Mouse (Mus musculus) G1E (cell line): ENCODE measurements around the gene Isx. TPM values are rescaled to one million over a fixed set of nuclear protein-coding genes. Genes with fewer than 3 reads are reported as not detected.

Experiments used
- ATAC-seq: 2 replicates; pipeline ENCODE4 v1.8.0; 2016; ENCODE audit warnings: mild to moderate bottlenecking; ENCODE audit not compliant: insufficient number of reproducible peaks, poor library complexity, low FRiP score, severe bottlenecking; ENCODE audit errors: extremely low read depth
- DNase-seq: peaks from one replicate; pipeline ENCODE4 v3.0.0; 2012; ENCODE audit warnings: low spot score
- H3K27me3 ChIP-seq: 2 replicates; pipeline ENCODE4 v1.6.1; 2012; ENCODE audit warnings: mild to moderate bottlenecking, low read length, inconsistent platforms; ENCODE audit not compliant: insufficient read depth
- H3K36me3 ChIP-seq: replicated peaks from 2 replicates; pipeline ENCODE3; 2012; ENCODE audit warnings: mild to moderate bottlenecking, inconsistent platforms
- H3K4me1 ChIP-seq: 2 replicates; pipeline ENCODE4 v1.6.1; 2012; ENCODE audit warnings: low read depth, low read length, inconsistent platforms, mixed read lengths; ENCODE audit not compliant: insufficient read depth
- H3K4me3 ChIP-seq: 2 replicates; pipeline ENCODE4 v1.5.1; 2012; ENCODE audit warnings: low read depth, mild to moderate bottlenecking, inconsistent platforms, low read length, moderate library complexity, mixed read lengths
- H3K9me3 ChIP-seq: replicated peaks from 2 replicates; pipeline ENCODE4 v1.6.1; 2012; ENCODE audit warnings: inconsistent platforms
- CTCF ChIP-seq: IDR thresholded peaks from 2 replicates; pipeline ENCODE4 v1.5.1; 2012; ENCODE audit warnings: low read depth, low read length, inconsistent platforms, mixed read lengths
- GATA1 ChIP-seq: IDR thresholded peaks from 2 replicates; pipeline ENCODE4 v1.6.1; 2012; ENCODE audit warnings: borderline replicate concordance, low read length, inconsistent platforms, mixed read lengths
- GATA2 ChIP-seq: IDR thresholded peaks from 2 replicates; pipeline ENCODE4 v1.6.1; 2012; ENCODE audit warnings: low read depth, low read length, inconsistent platforms, borderline replicate concordance
- POLR2AphosphoS5 ChIP-seq: IDR thresholded peaks from 2 replicates; pipeline ENCODE4 v1.6.1; 2012; ENCODE audit warnings: low read depth, low read length, inconsistent platforms; ENCODE audit not compliant: insufficient replicate concordance
- TAL1 ChIP-seq: conservative IDR thresholded peaks from 2 replicates; pipeline ENCODE4 v1.6.1; 2012; ENCODE audit warnings: low read depth, low read length, inconsistent platforms, mixed read lengths
- polyA plus RNA-seq: library from polyadenylated mRNA; stranded (reverse); fragments of >175 nt; gene quantifications from 2 replicates; pipeline ENCODE4 v1.2.3, GENCODE M21; 2012
- total RNA-seq, 2 experiments: library from RNA; stranded (forward) in 1 of 2; stranded (reverse) in 1 of 2; fragments of 200-1000 nt in 1 of 2; fragments of >200 nt in 1 of 2; fragmentation: Nextera tagmentation in 1 of 2; gene quantifications; 2 replicates each; pipeline ENCODE4 v1.2.3; 2014 to 2017

Isx gene
- total and polyA plus RNA-seq, 3 experiments = 0.27 TPM; not detected in 2

DNA sequence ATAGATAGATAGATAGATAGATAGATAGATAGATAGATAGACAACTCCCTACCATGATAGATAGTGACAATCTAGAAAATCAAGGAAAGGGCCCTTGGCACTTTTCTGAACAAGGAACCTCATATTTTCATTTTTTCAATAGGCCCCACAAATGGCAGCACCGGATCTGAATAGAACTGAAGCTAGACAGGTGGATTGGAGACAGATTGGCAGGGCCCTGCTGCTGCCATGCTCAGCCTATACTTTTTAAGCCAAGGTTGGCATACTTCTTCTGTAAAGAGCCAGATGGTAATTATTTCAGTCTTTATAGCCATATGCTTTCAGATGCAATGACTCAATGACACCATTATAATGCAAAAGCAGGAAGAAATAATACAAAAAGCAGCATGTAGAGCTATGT is 15.8 kb downstream of the Isx start:
- Histone ChIP-seq H3K4me3 (no peak overlapping the region), H3K4me1 (no peaks in the 10 kb centered on the region), H3K27me3 (no peaks in the 10 kb centered on the region), H3K9me3 (no peaks in the 10 kb centered on the region), H3K36me3 (no peaks in the 10 kb centered on the region)
- DNase-seq (no peak), ATAC-seq (no peak)
- TF ChIP-seq GATA1 (no peak), GATA2 (no peak), TAL1 (no peak), CTCF (no peak), POLR2AphosphoS5 (no peak)

DNA sequence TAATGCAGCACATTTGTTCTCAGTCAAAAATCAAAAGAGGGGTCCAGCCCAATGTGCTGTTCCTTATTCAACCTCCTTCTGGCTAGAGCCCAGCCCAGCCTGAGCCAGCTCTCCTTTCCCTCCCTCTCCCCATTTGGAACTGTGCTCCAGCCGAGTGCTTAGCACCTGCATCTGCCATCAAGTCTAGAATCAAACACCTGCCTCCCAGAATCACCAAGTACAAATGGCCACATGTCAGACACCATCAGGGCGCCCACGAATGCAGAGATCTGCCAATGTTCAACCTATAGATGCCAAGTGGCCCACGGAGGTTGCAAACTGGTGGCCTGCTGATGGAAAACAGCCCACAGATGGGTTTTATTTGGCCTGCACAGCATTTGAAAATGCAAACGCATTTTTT is 18.1 kb downstream of the Isx start:
- ATAC-seq (no peak), DNase-seq (no peak)
- TF ChIP-seq CTCF (no peak), POLR2AphosphoS5 (no peak), TAL1 (no peak), GATA2 (no peak), GATA1 (no peak)
- Histone ChIP-seq H3K36me3 (no peaks in the 10 kb centered on the region), H3K4me1 (no peaks in the 10 kb centered on the region), H3K4me3 (no peak overlapping the region), H3K27me3 (no peaks in the 10 kb centered on the region), H3K9me3 (no peaks in the 10 kb centered on the region)

DNA sequence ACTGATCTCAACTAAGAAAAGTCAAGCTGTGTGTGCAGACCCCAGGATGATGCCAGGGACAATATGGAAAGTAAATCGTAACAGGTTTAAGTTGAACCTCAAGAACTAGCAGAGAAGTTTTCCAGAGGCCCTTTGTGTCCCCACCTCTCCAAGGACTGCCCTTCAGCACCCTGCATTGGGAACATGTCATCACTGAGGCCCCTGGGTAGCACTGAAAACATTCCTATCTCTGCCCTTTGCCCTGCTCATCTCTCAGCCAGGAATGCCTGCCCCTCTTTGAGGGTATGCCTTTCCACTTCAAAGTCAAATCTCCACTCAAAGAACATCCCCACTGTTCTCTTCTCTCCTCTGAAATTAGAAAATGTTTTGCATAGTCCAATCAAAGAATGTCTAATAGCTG is 23.3 kb downstream of the Isx start:
- Histone ChIP-seq H3K4me1 (no peaks in the 10 kb centered on the region), H3K36me3 (no peaks in the 10 kb centered on the region), H3K4me3 (no peak overlapping the region), H3K27me3 (no peaks in the 10 kb centered on the region), H3K9me3 (no peaks in the 10 kb centered on the region)
- TF ChIP-seq GATA1 = no peak
- TF ChIP-seq TAL1 = no peak
- TF ChIP-seq CTCF = no peak
- TF ChIP-seq POLR2AphosphoS5 = no peak
- TF ChIP-seq GATA2 = no peak
- ATAC-seq (no peak), DNase-seq (no peak)

DNA sequence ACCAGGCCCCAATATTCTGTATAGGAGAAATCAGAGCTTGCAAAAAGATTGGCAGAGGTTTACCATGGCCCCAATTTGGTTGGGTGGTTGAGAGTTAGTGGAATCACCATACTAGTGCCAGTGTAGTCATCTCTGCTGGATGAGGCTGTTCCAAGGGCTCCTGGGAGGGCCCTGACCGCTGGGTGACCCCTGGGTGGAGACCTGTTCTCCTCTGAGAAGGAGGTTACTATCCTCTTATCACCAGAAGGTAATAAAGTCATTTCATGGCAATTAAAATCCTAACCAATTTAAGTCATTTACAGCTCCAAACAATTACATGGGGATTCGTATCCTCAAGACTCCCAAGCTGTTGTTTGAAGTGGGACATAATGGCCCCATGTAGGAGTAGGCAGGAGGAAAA is 24.3 kb downstream of the Isx start:
- ATAC-seq = no peak
- Histone ChIP-seq H3K9me3 (no peaks in the 10 kb centered on the region), H3K4me3 (no peak overlapping the region), H3K36me3 (no peaks in the 10 kb centered on the region), H3K4me1 (no peaks in the 10 kb centered on the region), H3K27me3 (no peaks in the 10 kb centered on the region)
- TF ChIP-seq TAL1 (no peak), GATA2 (no peak), CTCF (no peak), GATA1 (no peak), POLR2AphosphoS5 (no peak)
- DNase-seq = no peak

DNA sequence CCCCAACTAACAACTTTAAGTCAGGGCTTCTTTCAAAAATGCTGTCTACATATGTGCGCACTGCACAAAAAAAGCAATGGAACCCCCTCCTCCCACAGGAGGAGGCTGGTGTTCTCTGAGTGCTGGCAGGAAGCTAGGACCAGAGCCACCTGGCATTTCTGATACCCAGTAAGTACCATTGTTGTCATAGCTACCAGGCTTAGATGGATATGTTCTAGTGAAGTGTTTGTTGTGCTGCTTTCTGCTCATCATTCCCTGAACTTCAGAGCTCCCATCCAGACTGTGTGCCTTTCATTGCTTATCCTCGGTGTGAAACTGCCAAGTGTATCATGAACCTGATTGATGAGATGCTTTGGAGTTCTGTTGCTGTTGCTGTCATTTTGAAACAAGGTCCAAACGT is 26.8 kb downstream of the Isx start:
- TF ChIP-seq POLR2AphosphoS5 = no peak
- no peak for TF ChIP-seq CTCF
- TF ChIP-seq GATA1 = no peak
- no peak for TF ChIP-seq TAL1
- no peak for TF ChIP-seq GATA2
- no peak overlapping the region for H3K4me3 ChIP-seq
- no peaks in the 10 kb centered on the region for H3K36me3 ChIP-seq
- no peaks in the 10 kb centered on the region for H3K4me1 ChIP-seq
- no peaks in the 10 kb centered on the region for H3K9me3 ChIP-seq
- ATAC-seq (no peak), DNase-seq (no peak)
- H3K27me3 ChIP-seq = no peaks in the 10 kb centered on the region

DNA sequence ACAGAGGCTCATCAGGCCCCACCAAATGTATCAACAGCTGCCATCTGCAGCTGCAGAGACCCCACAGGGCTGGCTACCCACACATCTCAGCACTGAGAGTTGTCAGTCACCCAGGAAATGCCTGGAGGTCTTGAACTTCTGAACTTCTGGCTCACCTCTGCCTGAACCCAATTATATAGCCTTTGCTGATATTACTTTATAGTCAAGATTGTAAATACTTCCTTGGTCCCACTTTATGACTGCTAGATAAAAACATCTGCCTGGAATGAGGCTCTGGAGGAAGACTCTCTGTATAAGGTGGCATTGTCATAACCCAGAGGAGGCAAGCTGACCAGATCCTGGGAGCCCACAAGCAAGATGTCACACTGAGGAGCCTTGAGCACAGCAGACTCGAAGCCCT is 28.8 kb downstream of the Isx start:
- DNase-seq (no peak), ATAC-seq (no peak)
- Histone ChIP-seq H3K27me3 (no peaks in the 10 kb centered on the region), H3K9me3 (no peaks in the 10 kb centered on the region), H3K36me3 (no peaks in the 10 kb centered on the region), H3K4me1 (no peaks in the 10 kb centered on the region), H3K4me3 (no peak overlapping the region)
- TF ChIP-seq CTCF (no peak), GATA2 (no peak), POLR2AphosphoS5 (no peak), GATA1 (no peak), TAL1 (no peak)
